Mouse (Mus musculus): ENCODE data around the gene Isg20. TPM values are rescaled to one million over a fixed set of nuclear protein-coding genes. Genes with fewer than 3 reads are reported as not detected.
A peak's percentile ranks its signal among the peaks of the same experiment; 100 is the strongest.

Isg20 gene
- polyA plus RNA-seq, 1 experiment from 2014 or later = 29.8 TPM

- ChIA-PET CTCF (interaction anchor here (1.1 to 2.7 kb wide), 3 partner anchors 9 to 225 kb away, joined by 3 to 8 read pairs (median 5); no protein-coding TSS in a partner anchor), POLR2A (no interaction called here)
- no peak for ATAC-seq
- in situ Hi-C loops (cut with MboI; ENCODE audit: low pct_unique_long_range_greater_than_20kb) = loop anchor here (10.0 to 25.0 kb wide), 2 partner anchors 323 to 1760 kb away; no protein-coding TSS in a partner anchor
- no peaks in the 10 kb centered on the region for H3K27me3 ChIP-seq
- no peak for TF ChIP-seq CTCF (IDR thresholded peaks at IDR 0.05)
- DNase-seq (ENCODE audit: low read depth, low spot score) = no peak
Observed at GRCm38 (mm10) chr7:78897567-78897966, 15.7 kb upstream of the Isg20 start.

- ATAC-seq (peak; percentile 58), DNase-seq (ENCODE audit: low read depth, low spot score) (no peak)
- TF ChIP-seq CTCF (IDR thresholded peaks at IDR 0.05) = no peak
- no peaks in the 10 kb centered on the region for H3K27me3 ChIP-seq
- ChIA-PET CTCF (interaction anchor here (1.0 kb wide), 1 partner anchor 168 kb away, joined by 3 read pairs; no protein-coding TSS in a partner anchor), POLR2A (no interaction called here)
- in situ Hi-C loops (cut with MboI; ENCODE audit: low pct_unique_long_range_greater_than_20kb) = no loop called here
Observed at GRCm38 (mm10) chr7:78903174-78903870, 9.9 kb upstream of the Isg20 start.

- in situ Hi-C loops (cut with MboI; ENCODE audit: low pct_unique_long_range_greater_than_20kb) = no loop called here
- TF ChIP-seq CTCF (IDR thresholded peaks at IDR 0.05) = no peak
- no peaks in the 10 kb centered on the region for H3K27me3 ChIP-seq
- ChIA-PET POLR2A (no interaction called here), CTCF (no interaction called here)
- ATAC-seq (no peak), DNase-seq (ENCODE audit: low read depth, low spot score) (no peak)
Observed at GRCm38 (mm10) chr7:78904175-78904574, 9.0 kb upstream of the Isg20 start.

GRCm38 (mm10) chr7:78909026-78909425, 4.2 kb upstream of the Isg20 start:
- no peak for TF ChIP-seq CTCF (IDR thresholded peaks at IDR 0.05)
- DNase-seq (ENCODE audit: low read depth, low spot score) = no peak
- ATAC-seq = no peak
- in situ Hi-C loops (cut with MboI; ENCODE audit: low pct_unique_long_range_greater_than_20kb) = no loop called here
- POLR2A ChIA-PET = no interaction called here
- CTCF ChIA-PET = no interaction called here
- H3K27me3 ChIP-seq = no peaks in the 10 kb centered on the region

GRCm38 (mm10) chr7:78910336-78911098, 2.7 kb upstream of the Isg20 start:
- no peaks in the 10 kb centered on the region for H3K27me3 ChIP-seq
- DNase-seq (ENCODE audit: low read depth, low spot score) (no peak), ATAC-seq (no peak)
- no peak for TF ChIP-seq CTCF (IDR thresholded peaks at IDR 0.05)
- in situ Hi-C loops (cut with MboI; ENCODE audit: low pct_unique_long_range_greater_than_20kb) = loop anchor here (10.0 kb wide), 2 partner anchors 434 to 554 kb away; partner anchors contain the start of gene Polg
- POLR2A ChIA-PET = no interaction called here
- CTCF ChIA-PET = interaction anchor here (1.3 kb wide), 1 partner anchor 11 kb away, joined by 3 read pairs; no protein-coding TSS in a partner anchor

- no peak for ATAC-seq
- no peaks in the 10 kb centered on the region for H3K27me3 ChIP-seq
- DNase-seq (ENCODE audit: low read depth, low spot score) = no peak
- in situ Hi-C loops (cut with MboI; ENCODE audit: low pct_unique_long_range_greater_than_20kb) = loop anchor here (10.0 kb wide), 2 partner anchors 434 to 554 kb away; partner anchors contain the start of gene Polg
- ChIA-PET CTCF (interaction anchor here (1.3 kb wide), 1 partner anchor 10 kb away, joined by 3 read pairs; no protein-coding TSS in a partner anchor), POLR2A (no interaction called here)
- TF ChIP-seq CTCF (IDR thresholded peaks at IDR 0.05) = no peak
Observed at GRCm38 (mm10) chr7:78911209-78911608, 2.0 kb upstream of the Isg20 start.

GRCm38 (mm10) chr7:78912253-78912973, 811 bp upstream of the Isg20 start:
- POLR2A ChIA-PET = no interaction called here

GRCm38 (mm10) chr7:78913649-78914544, 673 bp downstream of the Isg20 start:
- no peaks in the 10 kb centered on the region for H3K27me3 ChIP-seq
- TF ChIP-seq CTCF (IDR thresholded peaks at IDR 0.05) = no peak
- CTCF ChIA-PET = interaction anchor here (1.2 to 3.1 kb wide), 2 partner anchors 8 to 10 kb away, joined by 4 to 12 read pairs; no protein-coding TSS in a partner anchor
- POLR2A ChIA-PET = no interaction called here
- no peak for DNase-seq (ENCODE audit: low read depth, low spot score)
- in situ Hi-C loops (cut with MboI; ENCODE audit: low pct_unique_long_range_greater_than_20kb) = loop anchor here (10.0 kb wide), 2 partner anchors 431 to 551 kb away; partner anchors contain the start of gene Polg
- peak; percentile 44 for ATAC-seq

More at GRCm38 (mm10) chr7:78912253-78912973, 811 bp upstream of the Isg20 start:
- no peaks in the 10 kb centered on the region for H3K27me3 ChIP-seq
- ATAC-seq = no peak
- no peak for TF ChIP-seq CTCF (IDR thresholded peaks at IDR 0.05)
- no peak for DNase-seq (ENCODE audit: low read depth, low spot score)
- CTCF ChIA-PET = interaction anchor here (0.9 kb wide), 1 partner anchor 10 kb away, joined by 3 read pairs; no protein-coding TSS in a partner anchor
- in situ Hi-C loops (cut with MboI; ENCODE audit: low pct_unique_long_range_greater_than_20kb) = loop anchor here (10.0 kb wide), 2 partner anchors 432 to 552 kb away; partner anchors contain the start of gene Polg

- POLR2A ChIA-PET = no interaction called here
- CTCF ChIA-PET = interaction anchor here (1.2 to 3.1 kb wide), 2 partner anchors 9 to 10 kb away, joined by 4 to 12 read pairs; no protein-coding TSS in a partner anchor
- DNase-seq (ENCODE audit: low read depth, low spot score) (no peak), ATAC-seq (peak; percentile 77)
- TF ChIP-seq CTCF (IDR thresholded peaks at IDR 0.05) = no peak
- in situ Hi-C loops (cut with MboI; ENCODE audit: low pct_unique_long_range_greater_than_20kb) = loop anchor here (10.0 kb wide), 2 partner anchors 430 to 550 kb away; partner anchors contain the start of gene Polg
- no peaks in the 10 kb centered on the region for H3K27me3 ChIP-seq
Observed at GRCm38 (mm10) chr7:78914545-78914845, 1.3 kb downstream of the Isg20 start.
